Mouse (Mus musculus): ENCODE measurements at regions not wholly inside any gene's neighbourhood (a gene's known extent, or its start where the extent isn't known, plus 50 kb on each side); places are given as distances from the start of the nearest gene placed in this dataset.

GRCm38 (mm10) chr19:32998576-32999170, 241.4 kb downstream of the Pten start:
- TF ChIP-seq POLR2A (IDR thresholded peaks at IDR 0.05; ENCODE audit: low read depth, low read length) = no peak
- TF ChIP-seq CTCF (IDR thresholded peaks at IDR 0.05; ENCODE audit: extremely low read depth, insufficient read length, insufficient replicate concordance, low read depth, low read length) = no peak
